Mouse (Mus musculus) hindbrain, embryonic 13.5 days (tissue): ENCODE results near the gene Adgrg1. TPM values are rescaled to one million over a fixed set of nuclear protein-coding genes. Genes with fewer than 3 reads are reported as not detected.

Source experiments
- ATAC-seq: fragments of 200-750 bp; cut with Nextera tagmentation; 2 replicates; pipeline ENCODE4 v1.8.0; 2017; ENCODE audit warnings: moderate TSS enrichment; ENCODE audit not compliant: low FRiP score
- H3K27ac ChIP-seq: fragments of 300-500 bp; sonication (generic); 2 replicates; pipeline ENCODE4 v1.5.1; 2015; ENCODE audit warnings: inconsistent platforms, mild to moderate bottlenecking, moderate library complexity
- H3K27me3 ChIP-seq: fragments of 300-500 bp; sonication (generic); 2 replicates; pipeline ENCODE4 v1.6.1; 2015; ENCODE audit warnings: mild to moderate bottlenecking, inconsistent platforms
- H3K36me3 ChIP-seq: fragments of 300-500 bp; sonication (generic); 2 replicates; pipeline ENCODE4 v1.6.1; 2015; ENCODE audit warnings: mild to moderate bottlenecking, inconsistent platforms
- H3K4me1 ChIP-seq: fragments of 300-500 bp; sonication (generic); replicated peaks from 2 replicates; pipeline ENCODE4 v1.6.1; 2015; ENCODE audit warnings: inconsistent platforms
- H3K4me2 ChIP-seq: fragments of 300-500 bp; sonication (generic); 2 replicates; pipeline ENCODE4 v1.6.1; 2015; ENCODE audit warnings: inconsistent platforms, mild to moderate bottlenecking, moderate library complexity
- H3K4me3 ChIP-seq: fragments of 300-500 bp; sonication (generic); 2 replicates; pipeline ENCODE4 v1.5.1; 2015; ENCODE audit warnings: mild to moderate bottlenecking, inconsistent platforms
- H3K9ac ChIP-seq: fragments of 300-500 bp; sonication (generic); 2 replicates; pipeline ENCODE4 v1.6.1; 2015; ENCODE audit warnings: mild to moderate bottlenecking, inconsistent platforms
- H3K9me3 ChIP-seq: fragments of 300-500 bp; sonication (generic); 2 replicates; pipeline ENCODE4 v1.6.1; 2016; ENCODE audit warnings: inconsistent platforms
- WGBS: fragments of 180-500 bp; shearing (Covaris S2); methylation state at CpG from one replicate; pipeline ENCODE4 v1.1.7; 2015; 5-methylcytosine and 5-hydroxymethylcytosine counted together
- polyA plus RNA-seq: library from polyadenylated mRNA; unstranded; fragments of >200 nt; fragmentation: Nextera tagmentation; extraction: Ambion mirVana; gene quantifications from 2 replicates; pipeline ENCODE4 v1.2.1, GENCODE M21; 2015

Adgrg1 gene
- polyA plus RNA-seq, 1 experiment from 2014 or later = 162 TPM

DNA sequence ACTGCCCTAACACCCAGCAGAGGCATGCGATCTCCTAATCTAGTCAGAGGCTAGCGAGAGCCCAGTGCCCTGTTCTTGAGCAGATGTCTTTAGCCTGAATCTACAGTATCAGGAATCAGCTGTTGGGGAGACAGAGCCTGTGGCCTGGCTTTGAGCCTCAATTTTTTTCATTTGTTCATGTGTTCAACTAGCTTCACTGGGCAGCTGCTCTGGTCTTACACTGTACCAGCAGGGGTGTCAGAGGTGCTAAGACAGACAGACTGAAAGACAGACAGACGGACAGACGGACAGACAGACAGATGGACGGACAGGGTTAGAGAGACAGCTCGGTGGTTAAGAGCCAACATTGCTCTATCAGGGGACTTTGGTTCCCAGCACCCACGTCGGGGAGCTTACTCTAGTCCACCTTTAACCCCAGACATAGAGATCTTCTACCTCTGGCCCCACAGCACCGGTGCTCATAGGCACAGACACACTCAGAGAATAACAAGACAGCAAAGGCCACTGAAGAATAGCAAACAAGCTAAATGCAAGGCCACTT lies 17.0 kb downstream of the Adgrg1 start:
- H3K4me1 ChIP-seq = peaks cover 71% of the 10 kb centered on the region
- no peak overlapping the region for H3K9ac ChIP-seq
- H3K4me2 ChIP-seq = no peak overlapping the region
- no peak overlapping the region for H3K4me3 ChIP-seq
- H3K27me3 ChIP-seq = no peaks in the 10 kb centered on the region
- H3K27ac ChIP-seq = peak overlapping the region; percentile 99
- no peaks in the 10 kb centered on the region for H3K36me3 ChIP-seq
- WGBS = 77% methylated on average over 9 of the region's 9 CpGs
- ATAC-seq = no peak
- no peaks in the 10 kb centered on the region for H3K9me3 ChIP-seq

GRCm38 (mm10) chr8:94992010-94992409 lies 17.5 kb downstream of the Adgrg1 start:
- Histone ChIP-seq H3K36me3 (no peaks in the 10 kb centered on the region), H3K27ac (peak overlapping the region; percentile 99), H3K27me3 (no peaks in the 10 kb centered on the region), H3K9ac (peak overlapping the region; percentile 46; the same call in 1 of the 2 replicates), H3K9me3 (no peaks in the 10 kb centered on the region), H3K4me1 (peaks cover 71% of the 10 kb centered on the region), H3K4me2 (no peak overlapping the region), H3K4me3 (no peak overlapping the region)
- no peak for ATAC-seq
- WGBS = 73% methylated on average over 4 of the region's 4 CpGs

- ATAC-seq = no peak
- H3K4me2 ChIP-seq = peak overlapping the region; percentile 13; the same call in 1 of the 2 replicates
- H3K4me1 ChIP-seq = peaks cover 71% of the 10 kb centered on the region
- no peak overlapping the region for H3K4me3 ChIP-seq
- no peaks in the 10 kb centered on the region for H3K9me3 ChIP-seq
- peak overlapping the region; percentile 99 for H3K27ac ChIP-seq
- no peaks in the 10 kb centered on the region for H3K36me3 ChIP-seq
- H3K27me3 ChIP-seq = no peaks in the 10 kb centered on the region
- peak overlapping the region; percentile 46 for H3K9ac ChIP-seq
- WGBS = 27% methylated on average over 5 of the region's 5 CpGs
Observed at GRCm38 (mm10) chr8:94992534-94992933, 18.0 kb downstream of the Adgrg1 start.

- peak overlapping the region; percentile 91 for H3K9ac ChIP-seq
- H3K36me3 ChIP-seq = no peaks in the 10 kb centered on the region
- peak overlapping the region; percentile 99 for H3K27ac ChIP-seq
- no peaks in the 10 kb centered on the region for H3K27me3 ChIP-seq
- H3K9me3 ChIP-seq = no peaks in the 10 kb centered on the region
- ATAC-seq = no peak
- no peak overlapping the region for H3K4me3 ChIP-seq
- peak overlapping the region; percentile 71 for H3K4me2 ChIP-seq
- WGBS = 60% methylated on average over 9 of the region's 9 CpGs
- H3K4me1 ChIP-seq = peaks cover 75% of the 10 kb centered on the region
Observed at GRCm38 (mm10) chr8:94992996-94993724, 18.6 kb downstream of the Adgrg1 start.

GRCm38 (mm10) chr8:94994006-94994405 lies 19.5 kb downstream of the Adgrg1 start:
- H3K4me2 ChIP-seq = peak overlapping the region; percentile 71
- WGBS = 1% methylated on average over 14 of the region's 14 CpGs
- H3K4me3 ChIP-seq = peak overlapping the region; percentile 55
- H3K27me3 ChIP-seq = no peaks in the 10 kb centered on the region
- H3K36me3 ChIP-seq = no peaks in the 10 kb centered on the region
- peak overlapping the region; percentile 91 for H3K9ac ChIP-seq
- H3K4me1 ChIP-seq = peaks cover 84% of the 10 kb centered on the region
- H3K27ac ChIP-seq = peak overlapping the region; percentile 99
- ATAC-seq = peak; percentile 82
- no peaks in the 10 kb centered on the region for H3K9me3 ChIP-seq

- WGBS = 9% methylated on average over 1 of the region's 1 CpGs
Observed at GRCm38 (mm10) chr8:94994510-94994909, 20.0 kb downstream of the Adgrg1 start.

DNA sequence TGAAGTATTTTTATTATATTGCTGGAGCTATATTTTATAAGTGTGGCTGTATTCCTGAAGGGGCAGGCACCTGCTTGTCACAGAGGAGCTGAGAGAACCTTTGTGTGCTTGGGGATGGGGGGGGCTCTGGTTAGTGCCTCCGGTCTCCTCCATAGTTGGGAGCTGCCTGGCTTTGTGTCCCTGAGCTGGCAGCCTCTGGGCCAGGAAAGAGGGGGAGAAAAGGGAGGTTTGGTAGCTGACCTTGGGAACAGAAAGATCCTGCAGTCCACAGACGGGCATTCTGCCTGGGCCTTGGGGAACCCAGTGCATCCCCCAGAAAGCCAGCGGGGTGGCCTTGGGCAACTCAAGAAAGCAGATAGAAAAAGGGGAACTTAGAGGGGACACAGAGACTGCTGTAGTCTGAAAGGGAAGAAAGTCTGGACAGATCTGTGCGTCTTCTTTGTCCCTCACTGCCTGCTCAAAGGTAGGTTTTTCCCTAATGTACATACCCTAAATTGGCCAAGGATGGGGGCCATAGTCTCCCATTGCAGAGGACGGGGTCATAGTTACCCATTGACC lies 20.9 kb downstream of the Adgrg1 start:
- Histone ChIP-seq H3K9ac (peak overlapping the region; percentile 91), H3K27ac (peak overlapping the region; percentile 99), H3K9me3 (no peaks in the 10 kb centered on the region), H3K4me2 (peak overlapping the region; percentile 71), H3K4me1 (peaks cover 90% of the 10 kb centered on the region), H3K27me3 (no peaks in the 10 kb centered on the region), H3K4me3 (peak overlapping the region; percentile 55), H3K36me3 (no peaks in the 10 kb centered on the region)
- 31% methylated on average over 5 of the region's 5 CpGs for WGBS
- no peak for ATAC-seq

More at GRCm38 (mm10) chr8:94994510-94994909, 20.0 kb downstream of the Adgrg1 start:
- Histone ChIP-seq H3K27ac (peak overlapping the region; percentile 99), H3K9ac (peak overlapping the region; percentile 91), H3K4me3 (peak overlapping the region; percentile 55), H3K4me1 (peaks cover 89% of the 10 kb centered on the region), H3K4me2 (peak overlapping the region; percentile 71), H3K27me3 (no peaks in the 10 kb centered on the region), H3K36me3 (no peaks in the 10 kb centered on the region), H3K9me3 (no peaks in the 10 kb centered on the region)
- peak; percentile 25; the same call in 1 of the 2 replicates for ATAC-seq

- peaks cover 90% of the 10 kb centered on the region for H3K4me1 ChIP-seq
- H3K4me2 ChIP-seq = peak overlapping the region; percentile 71
- peak overlapping the region; percentile 91 for H3K9ac ChIP-seq
- peak overlapping the region; percentile 99 for H3K27ac ChIP-seq
- no peaks in the 10 kb centered on the region for H3K36me3 ChIP-seq
- no peaks in the 10 kb centered on the region for H3K27me3 ChIP-seq
- H3K9me3 ChIP-seq = no peaks in the 10 kb centered on the region
- WGBS = 27% methylated on average over 12 of the region's 12 CpGs
- peak overlapping the region; percentile 55 for H3K4me3 ChIP-seq
- no peak for ATAC-seq
Observed at GRCm38 (mm10) chr8:94996037-94996436, 21.5 kb downstream of the Adgrg1 start.

DNA sequence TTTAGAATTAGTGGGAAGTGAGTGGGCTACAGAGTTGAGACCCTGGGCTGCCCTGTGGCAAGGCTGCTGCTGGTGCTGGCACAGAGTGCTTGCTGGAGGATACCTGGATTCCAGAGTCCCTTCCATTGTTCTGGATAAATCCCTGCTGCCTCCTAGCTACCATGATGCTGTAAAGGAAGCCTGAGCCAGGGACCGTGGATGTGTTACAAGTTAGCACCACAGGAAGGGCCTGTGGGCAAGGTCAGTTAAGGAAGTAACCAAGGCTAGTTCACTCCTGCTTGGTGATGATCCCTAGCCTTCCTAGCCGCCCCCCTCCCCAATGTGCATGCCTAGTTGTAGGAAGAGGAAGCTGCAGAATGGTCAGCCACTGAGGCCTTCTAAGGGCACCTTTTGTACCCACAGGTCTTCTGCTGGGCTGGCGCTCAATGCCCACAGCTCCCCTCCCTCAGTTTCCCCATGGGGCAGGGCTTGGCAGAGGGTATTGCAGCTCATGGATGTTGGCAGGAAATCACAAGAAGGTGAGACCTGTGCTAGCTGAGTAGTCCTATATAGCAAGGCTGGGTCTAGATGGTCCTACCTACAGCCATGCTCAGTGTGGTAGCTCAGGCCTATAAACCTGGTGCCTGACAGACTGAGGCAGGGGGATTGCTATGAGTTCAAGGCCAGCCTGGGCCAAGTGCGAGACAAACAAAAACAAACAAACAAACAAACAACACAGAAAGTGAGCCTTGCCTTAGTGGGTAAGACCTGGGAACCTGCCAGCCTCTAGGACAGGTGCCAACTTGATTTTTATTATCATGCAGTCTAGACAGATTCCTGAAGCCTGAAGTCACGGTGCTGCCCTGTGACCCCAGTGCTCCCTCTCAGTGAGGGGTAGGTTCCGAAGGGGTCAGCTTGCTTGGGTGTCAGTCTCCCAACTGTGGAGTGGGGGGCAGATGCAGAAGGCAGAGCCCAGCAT lies 22.6 kb downstream of the Adgrg1 start:
- H3K36me3 ChIP-seq = peaks cover 8% of the 10 kb centered on the region
- WGBS = 34% methylated on average over 6 of the region's 6 CpGs
- ATAC-seq = 0 out of 2 replicates have a peak, but pooled peaks have one; percentile 0
- H3K4me2 ChIP-seq = peak overlapping the region; percentile 71
- no peaks in the 10 kb centered on the region for H3K9me3 ChIP-seq
- H3K9ac ChIP-seq = peak overlapping the region; percentile 91
- peak overlapping the region; percentile 99 for H3K27ac ChIP-seq
- H3K4me1 ChIP-seq = peaks cover 90% of the 10 kb centered on the region
- H3K4me3 ChIP-seq = peak overlapping the region; percentile 55
- H3K27me3 ChIP-seq = no peaks in the 10 kb centered on the region

DNA sequence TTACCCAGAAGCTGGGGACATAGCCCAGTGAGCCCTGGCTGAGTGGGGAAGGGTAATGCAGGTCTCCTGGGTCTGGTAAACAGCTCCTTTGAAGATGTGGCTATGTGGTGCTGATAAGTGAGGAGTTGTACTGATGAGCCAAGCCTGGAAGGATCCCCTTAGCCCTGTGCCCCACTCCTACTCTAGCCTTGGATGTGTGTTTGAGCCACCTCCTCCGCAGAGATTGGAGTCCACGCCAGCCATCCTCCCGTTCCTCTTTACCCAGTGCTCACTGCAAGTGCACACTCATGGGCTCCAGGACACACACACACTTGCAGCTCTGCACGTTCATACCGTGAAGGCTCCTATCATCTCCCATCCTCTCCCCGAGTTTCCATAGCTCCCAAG lies 23.3 kb downstream of the Adgrg1 start:
- Histone ChIP-seq H3K36me3 (peaks cover 11% of the 10 kb centered on the region), H3K4me1 (peaks cover 87% of the 10 kb centered on the region), H3K4me2 (peak overlapping the region; percentile 71), H3K9me3 (no peaks in the 10 kb centered on the region), H3K27ac (peak overlapping the region; percentile 99), H3K27me3 (no peaks in the 10 kb centered on the region), H3K4me3 (peak overlapping the region; percentile 55), H3K9ac (peak overlapping the region; percentile 91)
- no peak for ATAC-seq
- WGBS = 44% methylated on average over 6 of the region's 6 CpGs

DNA sequence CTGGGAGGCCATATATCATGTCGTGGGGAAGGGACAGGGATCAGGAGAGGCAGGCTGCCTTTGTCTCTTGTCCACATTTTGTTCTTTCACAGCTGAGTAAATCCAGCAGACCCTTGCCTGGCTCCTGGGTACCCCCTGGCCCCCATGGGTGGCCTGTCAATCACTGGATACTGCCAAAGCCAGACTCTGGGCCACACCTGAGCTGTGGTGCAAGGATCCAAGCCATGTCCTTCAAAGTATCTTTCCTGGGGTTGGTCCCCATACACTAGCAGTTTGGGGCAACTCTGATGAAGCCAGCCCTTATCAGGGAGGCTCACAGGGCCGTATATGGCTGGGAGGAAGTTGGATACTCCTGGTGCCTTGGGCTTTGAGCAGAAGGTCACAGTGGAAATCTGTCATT lies 23.9 kb downstream of the Adgrg1 start:
- peak overlapping the region; percentile 71 for H3K4me2 ChIP-seq
- peaks cover 17% of the 10 kb centered on the region for H3K36me3 ChIP-seq
- ATAC-seq = no peak
- H3K9me3 ChIP-seq = no peaks in the 10 kb centered on the region
- WGBS = 22% methylated on average over 2 of the region's 2 CpGs
- peaks cover 81% of the 10 kb centered on the region for H3K4me1 ChIP-seq
- peak overlapping the region; percentile 55 for H3K4me3 ChIP-seq
- no peaks in the 10 kb centered on the region for H3K27me3 ChIP-seq
- H3K27ac ChIP-seq = peak overlapping the region; percentile 99
- H3K9ac ChIP-seq = peak overlapping the region; percentile 91

- H3K27me3 ChIP-seq = no peaks in the 10 kb centered on the region
- peak overlapping the region; percentile 91 for H3K9ac ChIP-seq
- 26% methylated on average over 6 of the region's 6 CpGs for WGBS
- H3K36me3 ChIP-seq = peaks cover 23% of the 10 kb centered on the region
- ATAC-seq = no peak
- H3K9me3 ChIP-seq = no peaks in the 10 kb centered on the region
- peak overlapping the region; percentile 71 for H3K4me2 ChIP-seq
- H3K4me1 ChIP-seq = peaks cover 76% of the 10 kb centered on the region
- peak overlapping the region; percentile 55 for H3K4me3 ChIP-seq
- H3K27ac ChIP-seq = peak overlapping the region; percentile 99
Observed at GRCm38 (mm10) chr8:94999004-94999403, 24.5 kb downstream of the Adgrg1 start.
